Mouse (Mus musculus): ENCODE data around the gene Rabep2. TPM values are rescaled to one million over a fixed set of nuclear protein-coding genes. Genes with fewer than 3 reads are reported as not detected.

Gene Rabep2
- polyA plus RNA-seq, 1 experiment: 17.6 TPM

DNA sequence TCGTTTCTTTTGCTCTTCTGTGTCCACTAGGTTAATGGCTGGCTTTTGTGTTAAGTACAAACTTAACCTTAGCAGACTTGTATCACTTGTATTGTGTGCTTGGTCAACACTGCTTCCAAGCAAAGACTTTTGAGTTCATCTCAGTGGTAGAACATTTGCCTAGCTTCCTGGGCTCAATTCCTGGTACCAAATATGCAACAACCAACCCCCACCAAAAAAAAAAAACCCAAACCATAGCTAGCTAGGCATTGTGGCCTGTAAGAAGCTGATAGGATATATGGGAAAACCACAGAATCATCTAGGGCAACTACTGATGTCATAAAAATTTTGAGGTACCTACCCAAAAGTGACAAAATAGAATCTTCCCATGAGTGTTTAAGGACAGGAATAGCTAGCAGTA is 62.4 kb downstream of the Rabep2 start:
- no peak for TF ChIP-seq CTCF (IDR thresholded peaks at IDR 0.05; ENCODE audit: control insufficient read depth, insufficient read depth, insufficient replicate concordance, low read depth, low read length)
- TF ChIP-seq POLR2A (IDR thresholded peaks at IDR 0.05; ENCODE audit: control insufficient read depth, low read depth, low read length): no peak
- no peak overlapping the region for H3K27ac ChIP-seq (ENCODE audit: control insufficient read depth, insufficient read depth, low read depth, low read length)
- H3K36me3 ChIP-seq (ENCODE audit: control insufficient read depth, insufficient read depth, low read length): peaks cover 7% of the 10 kb centered on the region
- no peak overlapping the region for H3K4me3 ChIP-seq (ENCODE audit: control insufficient read depth, low read depth, low read length)
- H3K27me3 ChIP-seq (ENCODE audit: control insufficient read depth, insufficient read depth, low read length): no peaks in the 10 kb centered on the region
- H3K4me1 ChIP-seq (ENCODE audit: control insufficient read depth, insufficient read depth, low read length): peaks cover 9% of the 10 kb centered on the region

DNA sequence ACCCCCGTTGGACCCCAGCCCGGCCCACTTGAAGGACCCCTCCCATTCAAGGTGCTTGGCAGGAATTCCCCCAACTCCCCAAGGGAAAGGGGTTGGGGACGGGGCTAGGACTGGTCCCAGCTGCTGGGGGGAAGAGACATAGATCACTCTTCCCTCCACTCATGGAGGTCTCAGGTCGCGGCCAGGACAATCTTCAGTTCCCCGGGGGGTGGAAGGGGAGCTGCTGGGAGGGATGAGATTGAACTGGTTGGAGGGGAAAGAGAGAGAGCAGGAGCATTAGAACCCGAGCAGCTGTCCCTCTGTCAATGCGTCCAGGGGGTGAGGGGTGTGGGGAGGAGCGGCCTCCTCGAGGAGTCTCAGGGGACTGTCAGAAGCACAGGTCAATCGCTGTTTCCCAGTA is 63.4 kb downstream of the Rabep2 start:
- peaks cover 6% of the 10 kb centered on the region for H3K4me1 ChIP-seq (ENCODE audit: control insufficient read depth, insufficient read depth, low read length)
- peaks cover 11% of the 10 kb centered on the region for H3K36me3 ChIP-seq (ENCODE audit: control insufficient read depth, insufficient read depth, low read length)
- H3K27me3 ChIP-seq (ENCODE audit: control insufficient read depth, insufficient read depth, low read length): no peaks in the 10 kb centered on the region
- H3K27ac ChIP-seq (ENCODE audit: control insufficient read depth, insufficient read depth, low read depth, low read length): no peak overlapping the region
- TF ChIP-seq CTCF (IDR thresholded peaks at IDR 0.05; ENCODE audit: control insufficient read depth, insufficient read depth, insufficient replicate concordance, low read depth, low read length) (no peak), POLR2A (IDR thresholded peaks at IDR 0.05; ENCODE audit: control insufficient read depth, low read depth, low read length) (no peak)
- H3K4me3 ChIP-seq (ENCODE audit: control insufficient read depth, low read depth, low read length): no peak overlapping the region

DNA sequence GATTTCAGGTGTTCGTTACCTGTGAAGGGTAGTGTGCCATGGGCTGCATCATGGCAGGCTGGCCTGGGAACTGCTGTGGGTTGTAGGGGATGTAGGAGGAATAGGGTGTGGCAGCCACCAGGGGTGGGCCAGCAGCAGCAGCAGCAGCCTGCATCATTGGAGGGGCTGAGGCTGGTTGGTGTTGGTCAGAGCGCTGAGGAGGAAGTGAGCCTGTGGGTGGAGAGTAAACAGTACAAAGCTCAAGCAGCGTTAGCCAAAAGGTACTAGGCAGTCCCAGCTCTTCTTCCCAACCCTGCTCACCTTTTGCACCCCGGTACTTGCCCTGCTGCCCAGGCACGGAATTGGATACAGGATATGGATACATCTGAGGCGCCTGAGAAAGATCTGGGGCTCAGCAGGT is 65.6 kb downstream of the Rabep2 start:
- Histone ChIP-seq H3K36me3 (ENCODE audit: control insufficient read depth, insufficient read depth, low read length) (peaks cover 14% of the 10 kb centered on the region), H3K27me3 (ENCODE audit: control insufficient read depth, insufficient read depth, low read length) (no peaks in the 10 kb centered on the region), H3K4me1 (ENCODE audit: control insufficient read depth, insufficient read depth, low read length) (no peaks in the 10 kb centered on the region), H3K27ac (ENCODE audit: control insufficient read depth, insufficient read depth, low read depth, low read length) (no peak overlapping the region), H3K4me3 (ENCODE audit: control insufficient read depth, low read depth, low read length) (no peak overlapping the region)
- TF ChIP-seq CTCF (IDR thresholded peaks at IDR 0.05; ENCODE audit: control insufficient read depth, insufficient read depth, insufficient replicate concordance, low read depth, low read length) (no peak), POLR2A (IDR thresholded peaks at IDR 0.05; ENCODE audit: control insufficient read depth, low read depth, low read length) (no peak)

DNA sequence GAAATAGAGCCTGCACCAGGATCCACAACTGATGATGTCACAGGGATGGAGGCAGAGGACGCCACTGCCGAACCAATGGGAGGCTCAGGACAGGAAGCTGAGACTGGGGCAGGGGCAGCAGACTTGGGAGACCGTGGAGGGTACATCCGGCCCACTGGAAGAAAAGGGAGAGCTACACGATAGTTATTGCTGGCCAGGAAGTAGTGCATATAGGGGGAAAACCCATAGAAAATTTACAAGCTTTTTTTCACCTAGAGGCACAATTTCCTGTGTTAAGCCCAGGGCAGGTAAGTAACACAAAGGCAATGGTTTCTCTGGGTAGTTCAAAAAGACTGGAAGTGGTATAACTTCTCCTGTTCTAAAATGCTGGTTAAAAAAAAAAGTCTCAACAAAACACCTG is 67.9 kb downstream of the Rabep2 start:
- Histone ChIP-seq H3K27me3 (ENCODE audit: control insufficient read depth, insufficient read depth, low read length) (no peaks in the 10 kb centered on the region), H3K27ac (ENCODE audit: control insufficient read depth, insufficient read depth, low read depth, low read length) (no peak overlapping the region), H3K4me3 (ENCODE audit: control insufficient read depth, low read depth, low read length) (no peak overlapping the region), H3K4me1 (ENCODE audit: control insufficient read depth, insufficient read depth, low read length) (no peaks in the 10 kb centered on the region; the same call in 1 of the 2 replicates), H3K36me3 (ENCODE audit: control insufficient read depth, insufficient read depth, low read length) (peaks cover 23% of the 10 kb centered on the region)
- TF ChIP-seq CTCF (IDR thresholded peaks at IDR 0.05; ENCODE audit: control insufficient read depth, insufficient read depth, insufficient replicate concordance, low read depth, low read length): no peak
- no peak for TF ChIP-seq POLR2A (IDR thresholded peaks at IDR 0.05; ENCODE audit: control insufficient read depth, low read depth, low read length)

DNA sequence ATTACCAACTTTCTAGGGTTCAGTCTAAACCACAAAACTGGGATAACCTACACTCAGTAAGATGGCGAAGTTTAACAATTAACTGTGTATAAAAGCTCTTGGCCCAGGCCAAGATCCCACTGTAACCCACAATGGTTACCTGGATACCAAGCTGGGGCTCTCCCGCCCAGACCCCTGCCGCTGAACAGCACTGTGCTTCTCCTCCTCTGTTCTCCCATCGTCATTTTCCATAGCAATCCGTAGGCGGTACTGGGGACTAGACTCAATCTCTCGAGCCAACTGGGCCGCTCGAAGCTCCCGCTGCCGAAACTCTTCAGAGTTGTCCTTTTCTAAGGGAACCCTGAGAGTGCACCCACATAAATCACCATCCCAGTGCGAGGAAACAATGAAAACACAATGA is 69.4 kb downstream of the Rabep2 start:
- no peak overlapping the region for H3K4me3 ChIP-seq (ENCODE audit: control insufficient read depth, low read depth, low read length)
- H3K27me3 ChIP-seq (ENCODE audit: control insufficient read depth, insufficient read depth, low read length): no peaks in the 10 kb centered on the region
- TF ChIP-seq CTCF (IDR thresholded peaks at IDR 0.05; ENCODE audit: control insufficient read depth, insufficient read depth, insufficient replicate concordance, low read depth, low read length) (no peak), POLR2A (IDR thresholded peaks at IDR 0.05; ENCODE audit: control insufficient read depth, low read depth, low read length) (no peak)
- H3K4me1 ChIP-seq (ENCODE audit: control insufficient read depth, insufficient read depth, low read length): no peaks in the 10 kb centered on the region; the same call in 1 of the 2 replicates
- no peak overlapping the region for H3K27ac ChIP-seq (ENCODE audit: control insufficient read depth, insufficient read depth, low read depth, low read length)
- H3K36me3 ChIP-seq (ENCODE audit: control insufficient read depth, insufficient read depth, low read length): peaks cover 26% of the 10 kb centered on the region

Other genes starting within 250 kb of the Rabep2 start
- gene Xpo6, start 228.3 kb upstream of the Rabep2 start, polyA plus RNA-seq (2012; rRNA removed): 656 and 695 TPM in 2 replicates
- gene Sbk1, start 156.1 kb upstream of the Rabep2 start, polyA plus RNA-seq (2012; rRNA removed): 8.8 and 9.9 TPM in 2 replicates
- 0.53 and 0.57 TPM in 2 replicates for gene Lat, start 59.2 kb upstream of the Rabep2 start, polyA plus RNA-seq (2012; rRNA removed)
- 30.9 and 44.2 TPM in 2 replicates for gene Spns1, start 51.3 kb upstream of the Rabep2 start, polyA plus RNA-seq (2012; rRNA removed)
- gene Nfatc2ip, start 32.0 kb upstream of the Rabep2 start, polyA plus RNA-seq (2012; rRNA removed): 39.4 and 41.3 TPM in 2 replicates
- gene Cd19, start 13.9 kb upstream of the Rabep2 start, polyA plus RNA-seq (2012; rRNA removed): 1.8 TPM in 2 replicates
- gene Atp2a1, start 34.3 kb downstream of the Rabep2 start, polyA plus RNA-seq (2012; rRNA removed): 1.5 and 1.6 TPM in 2 replicates
- 39.2 and 41.1 TPM in 2 replicates for gene Sh2b1, start 46.7 kb downstream of the Rabep2 start, polyA plus RNA-seq (2012; rRNA removed)
- gene Tufm, start 58.6 kb downstream of the Rabep2 start, polyA plus RNA-seq (2012; rRNA removed): 43.5 and 50.2 TPM in 2 replicates
- 666 and 681 TPM in 2 replicates for gene Atxn2l, start 74.7 kb downstream of the Rabep2 start, polyA plus RNA-seq (2012; rRNA removed)
- gene Eif3c, start 137.7 kb downstream of the Rabep2 start, polyA plus RNA-seq (2012; rRNA removed): 144 and 157 TPM in 2 replicates
- gene Apobr, start 156.2 kb downstream of the Rabep2 start, polyA plus RNA-seq (2012; rRNA removed): 0.16 and 1.3 TPM in 2 replicates
- 34.9 and 42.7 TPM in 2 replicates for gene Cln3, start 157.1 kb downstream of the Rabep2 start, polyA plus RNA-seq (2012; rRNA removed)
- gene Il27, start 166.2 kb downstream of the Rabep2 start, polyA plus RNA-seq (2012; rRNA removed): not detected in 2 replicates
- gene Nupr1, start 202.1 kb downstream of the Rabep2 start, polyA plus RNA-seq (2012; rRNA removed): 1.4 and 2.6 TPM in 2 replicates
- gene Sgf29, start 220.6 kb downstream of the Rabep2 start, polyA plus RNA-seq (2012; rRNA removed): 405 and 485 TPM in 2 replicates
- gene Sult1a1, start 247.7 kb downstream of the Rabep2 start, polyA plus RNA-seq (2012; rRNA removed): 5.8 and 7.1 TPM in 2 replicates